Mouse (Mus musculus) adrenal gland, adult 8-10 months (tissue): Measurements from ENCODE around the gene Arl6ip4. TPM values are rescaled to one million over a fixed set of nuclear protein-coding genes. Genes with fewer than 3 reads are reported as not detected.
A peak's percentile ranks its signal among the peaks of the same experiment; 100 is the strongest.

Source experiments
- DNase-seq: peaks from one replicate; pipeline ENCODE4 v3.0.0; 2022
- total RNA-seq, 4 experiments: library from RNA; stranded (reverse); gene quantifications; 2 replicates each; pipeline ENCODE4 v1.2.4; 2022

Arl6ip4 gene
- total RNA-seq, 4 experiments from 2014 or later = 46.4 to 72.0 (median 57.1) TPM

DNA sequence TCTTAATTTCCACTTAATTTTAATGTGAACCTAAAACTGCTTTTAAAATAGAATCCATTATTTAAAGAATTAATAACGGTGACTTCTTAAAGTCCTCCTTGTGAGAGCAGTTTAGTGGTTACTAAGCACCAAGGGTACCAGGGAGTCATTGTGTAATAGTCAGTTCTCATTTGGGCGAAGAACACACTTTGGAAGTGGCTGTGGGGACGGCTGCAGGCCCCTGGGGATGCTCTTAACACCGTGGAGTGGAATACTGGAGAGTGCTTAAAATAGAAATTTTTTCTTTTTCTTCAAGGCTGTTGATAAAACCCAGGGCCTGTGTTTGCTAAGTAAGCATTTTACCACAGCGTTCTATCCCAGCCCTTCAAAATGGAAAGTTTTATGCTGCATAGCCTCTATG is 40.1 kb downstream of the Arl6ip4 start:
- no peak for DNase-seq

GRCm38 (mm10) chr5:124158305-124158704 is 42.4 kb downstream of the Arl6ip4 start:
- no peak for DNase-seq

DNA sequence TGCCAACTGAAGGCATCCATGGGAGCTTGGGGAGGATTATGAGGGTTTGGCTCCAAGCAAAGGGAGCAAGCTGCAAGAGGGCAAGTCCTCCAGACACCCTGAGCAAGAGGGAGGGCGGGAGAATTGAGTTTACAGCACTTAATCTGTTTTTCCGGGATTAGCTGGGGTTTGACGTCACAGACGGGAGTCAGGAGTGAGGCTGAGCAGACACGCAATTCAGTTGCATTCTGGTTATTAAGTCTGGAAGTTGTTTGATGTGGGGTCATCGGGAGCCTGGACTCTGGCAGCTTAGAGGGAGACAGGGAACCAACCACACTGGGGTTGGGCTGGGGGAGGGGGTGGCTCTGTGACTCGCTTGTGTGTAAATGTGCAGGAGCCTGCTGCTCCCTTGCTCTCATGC is 43.6 kb downstream of the Arl6ip4 start:
- DNase-seq = no peak

GRCm38 (mm10) chr5:124161831-124162230 is 45.9 kb downstream of the Arl6ip4 start:
- no peak for DNase-seq

DNA sequence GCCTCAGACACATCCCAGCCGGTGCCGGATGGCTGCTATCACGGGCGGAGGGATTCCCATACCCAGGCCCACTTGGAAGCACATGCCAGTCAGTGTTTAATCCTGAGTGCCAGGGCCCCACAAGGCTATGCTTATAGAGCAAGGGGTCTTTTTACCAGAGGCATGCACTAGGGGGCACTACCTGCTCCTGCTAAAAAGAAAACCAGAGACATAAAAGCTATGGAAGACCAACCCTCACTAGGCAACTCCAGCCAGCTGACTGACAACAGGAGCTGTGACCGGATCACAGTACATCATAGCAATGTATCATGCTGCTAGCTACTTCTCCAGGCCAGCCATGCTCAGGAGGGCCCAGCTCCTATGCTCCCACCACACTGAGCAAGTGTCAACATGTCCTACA is 46.7 kb downstream of the Arl6ip4 start:
- DNase-seq = peak; percentile 58

DNA sequence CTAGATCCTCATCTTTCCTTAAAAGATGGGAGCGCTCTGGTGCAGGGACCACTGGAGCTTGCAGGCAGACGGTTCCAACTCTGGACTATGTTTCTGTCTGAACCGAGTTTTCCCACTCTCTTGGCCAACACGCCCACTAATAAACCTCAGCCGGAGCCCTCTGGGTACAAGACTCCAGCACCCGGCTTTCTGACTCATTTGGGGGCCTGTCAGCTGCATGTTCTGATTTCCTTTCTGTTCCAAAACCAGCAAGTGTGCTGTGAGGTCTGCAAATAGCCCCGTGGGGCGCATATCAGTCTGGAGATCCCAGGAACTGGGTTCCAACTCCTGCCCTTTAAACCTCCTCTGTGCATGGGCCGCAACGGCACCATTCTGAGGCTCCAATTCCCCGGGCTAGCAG is 47.6 kb downstream of the Arl6ip4 start:
- no peak for DNase-seq

- DNase-seq = peak; percentile 47
These were observed 50.0 kb downstream of the Arl6ip4 start for GRCm38 (mm10) chr5:124165622-124166570.

DNA sequence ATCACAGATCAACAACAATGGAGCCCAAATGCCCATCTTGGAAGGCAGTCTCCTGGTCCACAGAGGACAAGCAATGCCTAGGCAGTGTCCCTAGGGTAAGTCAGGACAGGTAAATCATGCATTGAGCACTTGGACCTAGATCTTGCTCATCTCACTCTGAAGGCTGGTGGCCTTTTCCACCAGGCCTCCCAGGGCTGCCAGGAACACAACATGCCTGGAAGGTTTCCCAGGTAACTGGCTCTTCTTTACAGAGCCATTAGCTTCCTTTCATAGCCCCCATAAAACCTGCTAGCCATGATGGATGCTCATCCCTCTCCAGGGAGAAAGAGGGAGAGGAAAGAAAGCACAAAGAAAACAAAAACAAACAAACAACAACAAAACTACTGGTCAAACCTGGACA is 50.9 kb downstream of the Arl6ip4 start:
- no peak for DNase-seq

- no peak for DNase-seq
These were observed 51.7 kb downstream of the Arl6ip4 start for GRCm38 (mm10) chr5:124167621-124168020.

Other genes with a start within 250 kb of the Arl6ip4 start
- gene Hcar1, start 236.1 kb upstream of the Arl6ip4 start, total RNA-seq = 1 to 10 TPM; 3.4 to 8.4 (median 7.0) TPM
- gene Denr, start 208.9 kb upstream of the Arl6ip4 start, total RNA-seq = 10 to 100 TPM; 60.3 to 75.8 (median 67.3) TPM
- gene Gm43518, start 188.7 kb upstream of the Arl6ip4 start, total RNA-seq = 1 to 10 TPM in 3 of 4 experiments, under 1 TPM in 1; 0.87 to 2.5 (median 2.2) TPM
- 1 to 10 TPM; 2.0 to 9.8 (median 6.1) TPM for gene Ccdc62, start 185.4 kb upstream of the Arl6ip4 start, total RNA-seq
- gene Hip1r, start 142.5 kb upstream of the Arl6ip4 start, total RNA-seq = 10 to 100 TPM; 13.2 to 29.8 (median 22.8) TPM
- gene Vps37b, start 83.8 kb upstream of the Arl6ip4 start, total RNA-seq = 100 to 1,000 TPM in 1 of 4 experiments, 10 to 100 TPM in 3; 76.1 to 101 (median 91.9) TPM
- 10 to 100 TPM; 11.4 to 21.3 (median 15.4) TPM for gene Abcb9, start 20.3 kb upstream of the Arl6ip4 start, total RNA-seq
- gene Ogfod2, start 3.8 kb upstream of the Arl6ip4 start, total RNA-seq = 10 to 100 TPM; 51.2 to 59.3 (median 55.6) TPM
- gene Pitpnm2, start 133.7 kb downstream of the Arl6ip4 start, total RNA-seq = 10 to 100 TPM; 52.7 to 67.0 (median 62.5) TPM
- 10 to 100 TPM in 2 of 4 experiments, 1 to 10 TPM in 2; 9.3 to 17.8 (median 12.9) TPM for gene Mphosph9, start 211.9 kb downstream of the Arl6ip4 start, total RNA-seq
- 10 to 100 TPM; 14.8 to 19.7 (median 15.9) TPM for gene 2810006K23Rik, start 212.0 kb downstream of the Arl6ip4 start, total RNA-seq
- 100 to 1,000 TPM; 125 to 175 (median 144) TPM for gene Cdk2ap1, start 247.0 kb downstream of the Arl6ip4 start, total RNA-seq